Mouse (Mus musculus) heart, embryonic 16.5 days (tissue): ENCODE results near the gene Soga1. TPM values are rescaled to one million over a fixed set of nuclear protein-coding genes. Genes with fewer than 3 reads are reported as not detected.

Source experiments
- ATAC-seq: fragments of 200-750 bp; cut with Nextera tagmentation; replicated peaks from 2 replicates; pipeline ENCODE4 v1.8.0; 2017; ENCODE audit warnings: moderate number of reproducible peaks; ENCODE audit not compliant: insufficient read depth, low FRiP score; ENCODE audit errors: extremely low read depth
- H3K27ac ChIP-seq: fragments of 300-500 bp; sonication (generic); 2 replicates; pipeline ENCODE4 v1.5.1; 2014; ENCODE audit warnings: mild to moderate bottlenecking, low read length, control low read depth, moderate library complexity
- H3K27me3 ChIP-seq: fragments of 300-500 bp; sonication (generic); 2 replicates; pipeline ENCODE4 v1.6.1; 2014; ENCODE audit warnings: low read length, mixed read lengths; ENCODE audit not compliant: control insufficient read depth, insufficient read depth
- H3K36me3 ChIP-seq: fragments of 300-500 bp; sonication (generic); 2 replicates; pipeline ENCODE4 v1.6.1; 2014; ENCODE audit not compliant: control insufficient read depth, insufficient read depth
- H3K4me1 ChIP-seq: fragments of 300-500 bp; sonication (generic); 2 replicates; pipeline ENCODE4 v1.6.1; 2014; ENCODE audit warnings: low read length, mixed read lengths; ENCODE audit not compliant: control insufficient read depth, insufficient read depth
- H3K4me2 ChIP-seq: fragments of 300-500 bp; sonication (generic); 2 replicates; pipeline ENCODE4 v1.6.1; 2014; ENCODE audit warnings: low read depth, mild to moderate bottlenecking, control low read depth, low read length
- H3K4me3 ChIP-seq: fragments of 300-500 bp; sonication (generic); 2 replicates; pipeline ENCODE4 v1.5.1; 2014; ENCODE audit warnings: mild to moderate bottlenecking, control low read depth, low read length
- H3K9ac ChIP-seq: fragments of 300-500 bp; sonication (generic); 2 replicates; pipeline ENCODE4 v1.6.1; 2014; ENCODE audit warnings: low read length, control low read depth
- H3K9me3 ChIP-seq: fragments of 300-500 bp; sonication (generic); replicated peaks from 2 replicates; pipeline ENCODE4 v1.6.1; 2016; ENCODE audit warnings: low read length; ENCODE audit not compliant: control insufficient read depth
- WGBS: fragments of 180-500 bp; shearing (Covaris S2); extraction: QIAGEN DNeasy Blood & Tissue Kit; methylation state at CpG from one replicate; pipeline ENCODE4 v1.1.7; 2014; 5-methylcytosine and 5-hydroxymethylcytosine counted together
- polyA plus RNA-seq: library from polyadenylated mRNA; unstranded; fragments of >200 nt; fragmentation: Nextera tagmentation; extraction: Ambion mirVana; gene quantifications from 2 replicates; pipeline ENCODE4 v1.2.1, GENCODE M21; 2015

Gene Soga1
- polyA plus RNA-seq, 1 experiment from 2014 or later: 1.7 TPM

- H3K9me3 ChIP-seq: no peaks in the 10 kb centered on the region
- no peaks in the 10 kb centered on the region for H3K36me3 ChIP-seq
- whole genome bisulfite sequencing: 16% methylated on average over 3 of the region's 3 CpGs
- H3K27me3 ChIP-seq: no peaks in the 10 kb centered on the region
- H3K4me1 ChIP-seq: peaks cover 66% of the 10 kb centered on the region
- peak overlapping the region; percentile 47 for H3K27ac ChIP-seq
- no peak for ATAC-seq
- peak overlapping the region; percentile 44; the same call in 1 of the 2 replicates for H3K9ac ChIP-seq
- peak overlapping the region; percentile 91 for H3K4me2 ChIP-seq
- 0 out of 2 replicates have a peak overlapping the region, but pooled peaks have one; percentile 15 for H3K4me3 ChIP-seq
These were observed 3.4 kb downstream of the Soga1 start for GRCm38 (mm10) chr2:157075685-157076084.

GRCm38 (mm10) chr2:157075226-157075625 lies 3.8 kb downstream of the Soga1 start:
- no peak for ATAC-seq
- peaks cover 71% of the 10 kb centered on the region for H3K4me1 ChIP-seq
- peak overlapping the region; percentile 47 for H3K27ac ChIP-seq
- H3K27me3 ChIP-seq: no peaks in the 10 kb centered on the region
- peak overlapping the region; percentile 44; the same call in 1 of the 2 replicates for H3K9ac ChIP-seq
- H3K36me3 ChIP-seq: no peaks in the 10 kb centered on the region
- peak overlapping the region; percentile 91 for H3K4me2 ChIP-seq
- no peak overlapping the region for H3K4me3 ChIP-seq
- no peaks in the 10 kb centered on the region for H3K9me3 ChIP-seq
- 67% methylated on average over 3 of the region's 3 CpGs for WGBS

- Histone ChIP-seq H3K9me3 (no peaks in the 10 kb centered on the region), H3K36me3 (no peaks in the 10 kb centered on the region), H3K4me1 (peaks cover 75% of the 10 kb centered on the region), H3K4me3 (no peak overlapping the region; the same call in 1 of the 2 replicates), H3K9ac (0 out of 2 replicates have a peak overlapping the region, but pooled peaks have one; percentile 26), H3K27ac (0 out of 2 replicates have a peak overlapping the region, but pooled peaks have one; percentile 26), H3K27me3 (no peaks in the 10 kb centered on the region), H3K4me2 (peak overlapping the region; percentile 91; the same call in 1 of the 2 replicates)
- ATAC-seq: no peak
- 69% methylated on average over 5 of the region's 5 CpGs for WGBS
These were observed 4.3 kb downstream of the Soga1 start for GRCm38 (mm10) chr2:157074772-157075171.

- Histone ChIP-seq H3K4me1 (peaks cover 81% of the 10 kb centered on the region), H3K27ac (peak overlapping the region; percentile 30), H3K4me3 (no peak overlapping the region), H3K9me3 (no peaks in the 10 kb centered on the region), H3K27me3 (no peaks in the 10 kb centered on the region), H3K9ac (no peak overlapping the region), H3K4me2 (peak overlapping the region; percentile 91; the same call in 1 of the 2 replicates), H3K36me3 (no peaks in the 10 kb centered on the region)
- ATAC-seq: no peak
- 62% methylated on average over 9 of the region's 9 CpGs for WGBS
These were observed 4.8 kb downstream of the Soga1 start for GRCm38 (mm10) chr2:157074186-157074724.

- 54% methylated on average over 9 of the region's 9 CpGs for WGBS
- Histone ChIP-seq H3K4me1 (peaks cover 88% of the 10 kb centered on the region), H3K9ac (no peak overlapping the region)
These were observed 5.5 kb downstream of the Soga1 start for GRCm38 (mm10) chr2:157073378-157074052.

GRCm38 (mm10) chr2:157072316-157072990 lies 6.6 kb downstream of the Soga1 start:
- WGBS: 66% methylated on average over 9 of the region's 9 CpGs
- Histone ChIP-seq H3K27me3 (no peaks in the 10 kb centered on the region), H3K27ac (0 out of 2 replicates have a peak overlapping the region, but pooled peaks have one; percentile 20), H3K9me3 (no peaks in the 10 kb centered on the region), H3K9ac (no peak overlapping the region), H3K4me1 (peaks cover 92% of the 10 kb centered on the region), H3K4me2 (no peak overlapping the region), H3K36me3 (no peaks in the 10 kb centered on the region), H3K4me3 (no peak overlapping the region)
- no peak for ATAC-seq

More at GRCm38 (mm10) chr2:157073378-157074052, 5.5 kb downstream of the Soga1 start:
- no peaks in the 10 kb centered on the region for H3K9me3 ChIP-seq
- no peaks in the 10 kb centered on the region for H3K27me3 ChIP-seq
- 0 out of 2 replicates have a peak overlapping the region, but pooled peaks have one; percentile 30 for H3K27ac ChIP-seq
- H3K4me2 ChIP-seq: no peak overlapping the region
- H3K4me3 ChIP-seq: no peak overlapping the region
- ATAC-seq: no peak
- H3K36me3 ChIP-seq: no peaks in the 10 kb centered on the region

- WGBS: 6% methylated on average over 2 of the region's 2 CpGs
- no peaks in the 10 kb centered on the region for H3K36me3 ChIP-seq
- no peaks in the 10 kb centered on the region for H3K27me3 ChIP-seq
- peak; percentile 70 for ATAC-seq
- peak overlapping the region; percentile 56 for H3K9ac ChIP-seq
- peak overlapping the region; percentile 80 for H3K27ac ChIP-seq
- no peaks in the 10 kb centered on the region for H3K9me3 ChIP-seq
- H3K4me2 ChIP-seq: peak overlapping the region; percentile 53
- H3K4me3 ChIP-seq: 0 out of 2 replicates have a peak overlapping the region, but pooled peaks have one; percentile 2
- peaks cover 92% of the 10 kb centered on the region for H3K4me1 ChIP-seq
These were observed 7.5 kb downstream of the Soga1 start for GRCm38 (mm10) chr2:157071556-157071955.

- no peaks in the 10 kb centered on the region for H3K27me3 ChIP-seq
- no peaks in the 10 kb centered on the region for H3K36me3 ChIP-seq
- peak overlapping the region; percentile 16; the same call in 1 of the 2 replicates for H3K4me2 ChIP-seq
- H3K4me3 ChIP-seq: no peak overlapping the region
- peak; percentile 30 for ATAC-seq
- no peaks in the 10 kb centered on the region for H3K9me3 ChIP-seq
- 7% methylated on average over 9 of the region's 9 CpGs for WGBS
- peak overlapping the region; percentile 80 for H3K27ac ChIP-seq
- H3K9ac ChIP-seq: peak overlapping the region; percentile 46
- peaks cover 91% of the 10 kb centered on the region for H3K4me1 ChIP-seq
These were observed 8.7 kb downstream of the Soga1 start for GRCm38 (mm10) chr2:157070365-157070764.
